Comparison of ENCODE assay signal across 26 mouse cellular contexts in the genomic region with DNA sequence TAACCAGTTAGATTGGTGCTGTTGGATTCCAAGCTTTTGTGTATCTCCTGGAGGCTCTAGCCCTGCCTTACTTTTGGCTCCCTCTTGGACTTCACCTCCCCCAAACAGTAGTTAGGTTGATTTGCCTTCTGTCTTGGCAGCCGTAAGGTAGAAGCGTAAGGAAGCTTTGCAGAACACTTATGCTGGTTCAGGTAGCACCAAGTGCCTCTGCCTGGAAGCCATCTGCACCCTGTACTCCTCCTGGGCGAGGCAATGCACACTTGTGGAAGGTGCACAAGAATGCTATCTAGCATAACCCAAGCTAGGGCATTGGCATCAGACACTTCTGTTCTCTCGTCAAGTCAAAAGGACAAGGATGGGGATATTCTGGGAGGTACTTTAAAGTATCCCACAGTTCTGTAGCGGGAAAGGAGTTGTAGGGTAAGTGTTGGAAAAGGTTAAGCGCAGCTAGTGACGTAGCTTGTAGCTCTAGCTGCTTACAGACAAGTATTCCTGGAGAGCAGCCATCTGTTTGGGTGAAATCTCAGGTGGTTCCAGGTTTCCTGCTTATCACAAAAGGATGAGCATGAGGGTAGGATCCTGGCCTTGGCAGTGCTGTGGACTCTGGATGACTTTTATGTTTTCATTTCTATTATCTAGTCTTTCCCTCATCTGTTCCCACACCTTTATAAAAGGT. TPM values are rescaled to one million over a fixed set of nuclear protein-coding genes. Genes with fewer than 3 reads are reported as not detected.
DNase-seq lines count a peak whose midpoint lies in the region; ATAC-seq and TF ChIP-seq lines count a peak whose summit lies in the region.
"Had no signal": no experiment of that assay in that cellular context is flagged by ENCODE, and none has a peak within 500 bp of the region (broad histone marks: within the 10 kb centered on the region; RNA-seq: fewer than 3 reads in every experiment).

No protein-coding gene starts in this region.

- no peak overlapping the region for H3K27ac ChIP-seq in lung, postnatal 0 days (ENCODE audit: low read length)
- H3K27ac ChIP-seq in stomach, postnatal 0 days (replicated peaks) = 0 out of 2 replicates have a peak overlapping the region, but pooled peaks have one; percentile 9
- H3K27ac ChIP-seq: forebrain, embryonic 10.5 days; forebrain, embryonic 13.5 days; heart, embryonic 15.5 days; hindbrain, embryonic 14.5 days; hindbrain, postnatal 0 days had no signal

- H3K36me3 ChIP-seq in lung, postnatal 0 days (ENCODE audit: insufficient read depth, low read length) = peaks cover 19% of the 10 kb centered on the region
- peaks cover 15% of the 10 kb centered on the region; the same call in 1 of the 2 replicates for H3K36me3 ChIP-seq in stomach, postnatal 0 days (ENCODE audit: control insufficient read depth, insufficient read depth, low read length)

- H3K9me3 ChIP-seq in lung, postnatal 0 days (ENCODE audit: low read length) = no peaks in the 10 kb centered on the region
- H3K9me3 ChIP-seq in stomach, postnatal 0 days (ENCODE audit: control insufficient read depth, low read length) = no peaks in the 10 kb centered on the region
- H3K9me3 ChIP-seq: forebrain, embryonic 10.5 days; forebrain, embryonic 13.5 days; heart, embryonic 12.5 days; heart, embryonic 15.5 days had no signal

- H3K4me3 ChIP-seq in lung, postnatal 0 days (ENCODE audit: low read depth, low read length) = no peak overlapping the region
- no peak overlapping the region for H3K4me3 ChIP-seq in stomach, postnatal 0 days (ENCODE audit: low read depth, low read length)
- H3K4me3 ChIP-seq: forebrain, embryonic 10.5 days; forebrain, embryonic 13.5 days; heart, embryonic 12.5 days; heart, embryonic 15.5 days had no signal

- no peak overlapping the region for H3K4me2 ChIP-seq in lung, postnatal 0 days (replicated peaks; ENCODE audit: low read depth, low read length)
- no peak overlapping the region for H3K4me2 ChIP-seq in stomach, postnatal 0 days (replicated peaks; ENCODE audit: low read depth)
- H3K4me2 ChIP-seq: forebrain, embryonic 13.5 days; heart, embryonic 12.5 days; heart, embryonic 15.5 days; hindbrain, embryonic 14.5 days had no signal

- H3K9ac ChIP-seq in lung, postnatal 0 days (replicated peaks; ENCODE audit: low read depth) = no peak overlapping the region
- H3K9ac ChIP-seq in stomach, postnatal 0 days (ENCODE audit: low read length) = no peak overlapping the region
- H3K9ac ChIP-seq: forebrain, embryonic 13.5 days; heart, embryonic 12.5 days; heart, embryonic 15.5 days; hindbrain, embryonic 14.5 days had no signal

- TF ChIP-seq CTCF in lung, postnatal 0 days (IDR thresholded peaks at IDR 0.05) = no peak
- no peak for TF ChIP-seq CTCF in stomach, postnatal 0 days (IDR thresholded peaks at IDR 0.05; ENCODE audit: low read depth)

- 0 out of 2 replicates have a peak, but pooled peaks have one; percentile 10 for ATAC-seq in lung, postnatal 0 days
- no peak for ATAC-seq in stomach, postnatal 0 days (ENCODE audit: low FRiP score, low TSS enrichment)
- ATAC-seq: forebrain, embryonic 13.5 days; forebrain, embryonic 16.5 days; hindbrain, postnatal 0 days; inflammation-experienced regulatory T-cells, adult 6 months; intestine, embryonic 16.5 days; Patski had no signal

- TF ChIP-seq EP300 in lung, postnatal 0 days (IDR thresholded peaks at IDR 0.05) = no peak
- no peak for TF ChIP-seq EP300 in stomach, postnatal 0 days (optimal IDR thresholded peaks at IDR 0.05)

- no peaks in the 10 kb centered on the region for H3K4me1 ChIP-seq in lung, postnatal 0 days (ENCODE audit: insufficient read depth, low read depth, low read length)
- H3K4me1 ChIP-seq in stomach, postnatal 0 days (replicated peaks; ENCODE audit: control insufficient read depth, insufficient read depth) = no peaks in the 10 kb centered on the region
- H3K4me1 ChIP-seq: forebrain, embryonic 10.5 days; forebrain, embryonic 13.5 days; heart, embryonic 12.5 days; heart, embryonic 15.5 days had no signal

- 66% methylated on average over 7 of the region's 7 CpGs for WGBS in lung, postnatal 0 days
- WGBS in stomach, postnatal 0 days = 87% methylated on average over 7 of the region's 7 CpGs

- DNase-seq in cerebellum, adult 11-12 months = peak; percentile 11
- DNase-seq in cerebellum, adult 8-10 months = no peak
- peak; percentile 90 for DNase-seq in heart, adult 11 months
- DNase-seq in heart, adult 9 months (ENCODE audit: low spot score in 2 of 2) = no peak
- DNase-seq in lung, postnatal 0 days (ENCODE audit: low spot score) = peak; percentile 32
- no peak for DNase-seq in lung, postnatal 36 days
- no peak for DNase-seq in stomach, postnatal 0 days (ENCODE audit: low spot score)
- no peak for DNase-seq in kidney, postnatal 10 days
- DNase-seq: adrenal gland, postnatal 10 days; adrenal gland, postnatal 36 days; cerebellum, adult 18-20 months; cerebellum, postnatal 10 days; cerebellum, postnatal 36 days; gastrocnemius, postnatal 25 days; heart, postnatal 10 days; heart, postnatal 4 days had no signal

- no peaks in the 10 kb centered on the region for H3K27me3 ChIP-seq in lung, postnatal 0 days (replicated peaks; ENCODE audit: insufficient read depth, low read length)
- no peaks in the 10 kb centered on the region for H3K27me3 ChIP-seq in stomach, postnatal 0 days (ENCODE audit: control insufficient read depth, insufficient read depth, low read length)
- H3K27me3 ChIP-seq: forebrain, embryonic 13.5 days; heart, embryonic 12.5 days; heart, embryonic 15.5 days; Patski had no signal

RNA-seq across cellular contexts. Expression of gene Snapin, which starts 5.2 kb away (rescaled TPM):
- 97.9 and 101 TPM in 2 replicates for polyA plus RNA-seq in lung, postnatal 0 days (2015; fragmentation: Nextera tagmentation; extraction: Ambion mirVana)
- 63.4 and 68.2 TPM in 2 replicates for polyA plus RNA-seq in stomach, postnatal 0 days (2015; fragmentation: Nextera tagmentation; extraction: Ambion mirVana)

RNA-seq across cellular contexts. Expression of gene Chtop, which starts 13.3 kb away (rescaled TPM):
- polyA plus RNA-seq in lung, postnatal 0 days (2015; fragmentation: Nextera tagmentation; extraction: Ambion mirVana) = 85.8 and 87.8 TPM in 2 replicates
- 72.2 and 74.2 TPM in 2 replicates for polyA plus RNA-seq in stomach, postnatal 0 days (2015; fragmentation: Nextera tagmentation; extraction: Ambion mirVana)

RNA-seq across cellular contexts. Expression of gene S100a1, which starts 18.2 kb away (rescaled TPM):
- 289 and 309 TPM in 2 replicates for polyA plus RNA-seq in lung, postnatal 0 days (2015; fragmentation: Nextera tagmentation; extraction: Ambion mirVana)
- 386 TPM in 2 replicates for polyA plus RNA-seq in stomach, postnatal 0 days (2015; fragmentation: Nextera tagmentation; extraction: Ambion mirVana)

RNA-seq across cellular contexts. Expression of gene S100a13, which starts 18.2 kb away (rescaled TPM):
- polyA plus RNA-seq in lung, postnatal 0 days (2015; fragmentation: Nextera tagmentation; extraction: Ambion mirVana) = 159 and 167 TPM in 2 replicates
- 66.7 and 73.6 TPM in 2 replicates for polyA plus RNA-seq in stomach, postnatal 0 days (2015; fragmentation: Nextera tagmentation; extraction: Ambion mirVana)

RNA-seq across cellular contexts. Expression of gene Ilf2, which starts 20.1 kb away (rescaled TPM):
- 58.4 and 65.8 TPM in 2 replicates for polyA plus RNA-seq in lung, postnatal 0 days (2015; fragmentation: Nextera tagmentation; extraction: Ambion mirVana)
- 55.9 and 57.6 TPM in 2 replicates for polyA plus RNA-seq in stomach, postnatal 0 days (2015; fragmentation: Nextera tagmentation; extraction: Ambion mirVana)

Comparison
In these comparisons a context has a peak if more than half of its experiments do, and no peak if none do; other contexts are left out.
1. DNase-seq: peak in cerebellum, adult 11-12 months (single experiment), heart, adult 11 months (single experiment) and lung, postnatal 0 days (single experiment); none in cerebellum, adult 8-10 months (single experiment), heart, adult 9 months (0 of 2), lung, postnatal 36 days (single experiment), stomach, postnatal 0 days (single experiment) and kidney, postnatal 10 days (single experiment).